Mouse (Mus musculus) hindbrain, embryonic 12.5 days (tissue): Measurements from ENCODE around the gene Sgce. TPM values are rescaled to one million over a fixed set of nuclear protein-coding genes. Genes with fewer than 3 reads are reported as not detected.
"Not testable (repeated sequence)": the region's sequence is repeated elsewhere in the genome, so short reads cannot be mapped to it uniquely, and the experiment has no call there.

Experiments
- ATAC-seq: fragments of 200-750 bp; cut with Nextera tagmentation; 2 replicates; pipeline ENCODE4 v1.8.0; 2017; ENCODE audit warnings: moderate TSS enrichment; ENCODE audit not compliant: low FRiP score
- H3K27ac ChIP-seq: fragments of 300-500 bp; sonication (generic); 2 replicates; pipeline ENCODE4 v1.5.1; 2016; ENCODE audit warnings: mild to moderate bottlenecking
- H3K27me3 ChIP-seq: fragments of 300-500 bp; sonication (generic); 2 replicates; pipeline ENCODE4 v1.6.1; 2016; ENCODE audit warnings: mild to moderate bottlenecking
- H3K36me3 ChIP-seq: fragments of 300-500 bp; sonication (generic); 2 replicates; pipeline ENCODE4 v1.6.1; 2016; ENCODE audit warnings: mild to moderate bottlenecking
- H3K4me1 ChIP-seq: fragments of 300-500 bp; sonication (generic); 2 replicates; pipeline ENCODE4 v1.6.1; 2016
- H3K4me2 ChIP-seq: fragments of 300-500 bp; sonication (generic); replicated peaks from 2 replicates; pipeline ENCODE4 v1.6.1; 2016; ENCODE audit warnings: mild to moderate bottlenecking
- H3K4me3 ChIP-seq: fragments of 300-500 bp; sonication (generic); 2 replicates; pipeline ENCODE4 v1.5.1; 2016; ENCODE audit warnings: mild to moderate bottlenecking
- H3K9ac ChIP-seq: fragments of 300-500 bp; sonication (generic); 2 replicates; pipeline ENCODE4 v1.6.1; 2016; ENCODE audit warnings: mild to moderate bottlenecking, moderate library complexity
- H3K9me3 ChIP-seq: fragments of 300-500 bp; sonication (generic); replicated peaks from 2 replicates; pipeline ENCODE4 v1.6.1; 2016; ENCODE audit warnings: mild to moderate bottlenecking
- WGBS: fragments of 180-500 bp; shearing (Covaris S2); methylation state at CpG from one replicate; pipeline ENCODE4 v1.1.7; 2016; 5-methylcytosine and 5-hydroxymethylcytosine counted together
- polyA plus RNA-seq: library from polyadenylated mRNA; unstranded; fragments of >200 nt; fragmentation: Nextera tagmentation; extraction: Ambion mirVana; gene quantifications from 2 replicates; pipeline ENCODE4 v1.2.1, GENCODE M21; 2016

Sgce gene
- 69.2 and 71.7 TPM in 2 replicates for polyA plus RNA-seq

DNA sequence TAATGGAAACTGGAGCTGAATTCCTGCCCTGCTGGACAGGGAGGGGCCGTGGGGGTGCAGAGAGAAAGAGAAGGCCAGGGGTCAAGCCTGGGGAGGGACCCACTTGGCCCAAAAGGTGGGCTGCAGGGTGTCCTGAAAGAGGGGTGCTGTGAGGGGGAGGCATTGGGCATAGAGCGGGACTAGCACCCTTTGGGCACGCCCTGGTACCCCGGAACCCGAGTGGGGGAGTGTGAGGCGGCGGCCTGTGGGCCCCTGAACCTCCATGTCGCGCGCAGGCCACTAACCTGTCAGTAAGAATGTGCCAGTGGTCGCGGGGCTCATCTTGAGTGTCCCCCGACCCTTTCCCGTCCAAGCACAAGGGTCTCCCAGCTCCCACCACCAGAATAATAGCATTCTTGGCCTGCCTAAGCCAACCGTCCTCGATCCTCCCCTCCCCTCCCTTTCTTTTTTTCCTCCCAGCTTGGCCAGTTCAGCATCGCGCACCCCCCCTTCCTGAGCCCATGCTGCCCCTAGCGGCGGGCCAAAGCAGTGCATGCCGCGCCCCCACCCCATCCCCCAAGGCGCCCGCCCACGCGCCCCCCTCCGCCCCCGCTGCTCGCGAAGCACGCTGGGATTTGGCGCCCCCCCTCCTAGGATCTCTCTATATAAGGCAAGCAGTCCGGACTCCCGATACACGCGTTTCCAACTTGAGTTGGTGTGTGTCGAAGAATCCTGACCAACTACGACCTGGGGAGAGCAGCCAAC is at the start of gene Sgce, which contains the start of gene Peg10:
Sgce (minus strand) TSS at position 512 of the 744 bp plus-strand sequence.
Peg10 (plus strand) TSS at position 611 of the 744 bp plus-strand sequence.
- no peaks in the 10 kb centered on the region for H3K36me3 ChIP-seq
- H3K4me2 ChIP-seq: peak within 1 kb of the TSS; percentile 53
- H3K27me3 ChIP-seq: no peaks in the 10 kb centered on the region
- WGBS: 47% methylated on average over 35 of the region's 38 CpGs
- peak; percentile 76 for ATAC-seq
- peak within 1 kb of the TSS; percentile 53 for H3K4me3 ChIP-seq
- 0 out of 2 replicates have a peak, but pooled peaks cover 3% of the 10 kb centered on the region for H3K4me1 ChIP-seq
- H3K9ac ChIP-seq: peak within 1 kb of the TSS; percentile 79
- peak within 1 kb of the TSS; percentile 83 for H3K27ac ChIP-seq
- H3K9me3 ChIP-seq: peaks cover 28% of the 10 kb centered on the region

- 91% methylated on average over 1 of the region's 1 CpGs for WGBS
- no peaks in the 10 kb centered on the region for H3K4me1 ChIP-seq
- no peak overlapping the region for H3K4me3 ChIP-seq
- H3K27me3 ChIP-seq: no peaks in the 10 kb centered on the region
- no peaks in the 10 kb centered on the region for H3K36me3 ChIP-seq
- no peak overlapping the region for H3K4me2 ChIP-seq
- no peak overlapping the region for H3K9ac ChIP-seq
- no peak overlapping the region for H3K27ac ChIP-seq
- H3K9me3 ChIP-seq: no peaks in the 10 kb centered on the region
- no peak for ATAC-seq
Measured at GRCm38 (mm10) chr6:4796281-4796680, 49.3 kb upstream of the Sgce start.

- peak; percentile 100 for ATAC-seq
- WGBS: 49% methylated on average over 2 of the region's 2 CpGs
- Histone ChIP-seq H3K27ac (no peak overlapping the region), H3K4me1 (no peaks in the 10 kb centered on the region), H3K4me2 (no peak overlapping the region), H3K4me3 (no peak overlapping the region), H3K36me3 (0 out of 2 replicates have a peak, but pooled peaks cover 3% of the 10 kb centered on the region), H3K9me3 (no peaks in the 10 kb centered on the region), H3K9ac (no peak overlapping the region), H3K27me3 (no peaks in the 10 kb centered on the region)
Measured at GRCm38 (mm10) chr6:4762252-4762651, 15.2 kb upstream of the Sgce start.

DNA sequence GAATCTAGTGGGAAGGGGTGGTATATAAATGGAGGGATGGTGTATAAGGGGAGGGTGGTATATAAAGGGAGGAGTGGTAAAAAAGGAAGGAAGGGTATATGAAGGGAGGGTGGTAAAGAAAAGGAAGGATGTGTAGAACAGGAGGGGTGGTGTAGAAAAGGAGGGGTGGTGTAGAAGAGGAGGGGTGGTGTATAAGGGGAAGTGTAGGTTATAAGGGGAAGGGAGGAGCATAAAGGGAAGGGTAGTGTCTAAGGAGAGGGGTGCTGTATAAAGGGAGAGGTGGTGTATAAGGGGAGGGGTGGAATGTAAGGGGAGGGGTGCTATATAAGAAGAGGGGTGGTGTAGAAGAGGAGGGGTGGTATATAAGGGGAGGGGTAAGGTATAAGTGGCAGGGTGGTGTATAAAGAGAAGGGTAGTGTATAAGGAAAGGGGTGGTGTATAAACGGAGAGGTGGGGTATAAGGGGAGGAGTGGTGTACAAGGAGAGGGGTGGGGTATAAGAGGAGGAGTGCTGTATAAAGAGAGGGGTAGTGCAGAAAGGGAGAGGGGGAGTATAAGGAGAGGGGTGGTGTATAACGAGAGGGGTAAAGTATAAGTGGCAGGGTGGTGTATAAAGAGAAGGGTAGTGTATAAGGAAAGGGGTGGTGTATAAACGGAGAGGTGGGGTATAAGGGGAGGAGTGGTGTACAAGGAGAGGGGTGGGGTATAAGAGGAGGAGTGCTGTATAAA is 14.6 kb upstream of the Sgce start:
- not testable (repeated sequence) for H3K27ac ChIP-seq, H3K4me2 ChIP-seq, H3K36me3 ChIP-seq, H3K27me3 ChIP-seq, H3K4me1 ChIP-seq, H3K4me3 ChIP-seq, H3K9me3 ChIP-seq, ATAC-seq, H3K9ac ChIP-seq
- WGBS: 37% methylated on average over 3 of the region's 3 CpGs

DNA sequence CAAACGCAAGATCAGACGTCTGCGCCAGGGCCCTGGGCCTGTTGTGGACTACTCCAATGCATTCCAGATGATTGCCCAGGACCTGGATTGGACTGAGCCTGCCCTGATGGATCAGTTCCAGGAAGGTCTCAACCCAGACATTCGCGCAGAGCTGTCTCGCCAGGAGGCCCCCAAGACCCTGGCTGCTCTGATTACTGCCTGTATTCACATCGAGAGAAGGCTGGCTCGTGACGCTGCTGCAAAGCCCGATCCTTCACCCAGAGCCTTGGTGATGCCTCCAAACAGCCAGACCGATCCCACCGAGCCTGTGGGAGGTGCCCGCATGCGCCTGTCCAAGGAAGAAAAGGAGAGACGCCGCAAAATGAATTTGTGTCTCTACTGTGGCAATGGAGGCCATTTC is 7.9 kb upstream of the Sgce start:
- no peak overlapping the region for H3K27ac ChIP-seq
- peaks cover 19% of the 10 kb centered on the region for H3K9me3 ChIP-seq
- H3K4me1 ChIP-seq: no peaks in the 10 kb centered on the region
- no peak overlapping the region for H3K4me3 ChIP-seq
- 96% methylated on average over 16 of the region's 16 CpGs for WGBS
- no peak overlapping the region for H3K9ac ChIP-seq
- H3K27me3 ChIP-seq: no peaks in the 10 kb centered on the region
- no peak overlapping the region for H3K4me2 ChIP-seq
- peaks cover 31% of the 10 kb centered on the region for H3K36me3 ChIP-seq
- ATAC-seq: no peak

DNA sequence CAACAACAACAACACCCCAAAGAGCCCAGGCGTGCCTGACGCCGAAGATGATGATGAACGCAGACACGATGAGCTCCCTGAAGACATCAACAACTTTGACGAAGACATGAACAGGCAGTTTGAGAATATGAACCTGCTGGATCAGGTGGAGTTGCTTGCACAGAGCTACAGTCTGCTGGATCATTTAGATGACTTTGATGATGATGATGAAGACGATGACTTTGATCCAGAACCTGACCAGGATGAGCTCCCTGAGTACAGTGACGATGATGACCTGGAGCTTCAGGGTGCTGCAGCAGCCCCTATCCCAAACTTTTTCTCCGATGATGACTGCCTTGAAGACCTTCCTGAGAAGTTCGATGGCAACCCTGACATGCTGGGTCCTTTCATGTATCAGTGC is 7.3 kb upstream of the Sgce start:
- H3K4me3 ChIP-seq: no peak overlapping the region
- no peak overlapping the region for H3K9ac ChIP-seq
- H3K27ac ChIP-seq: no peak overlapping the region
- H3K4me1 ChIP-seq: no peaks in the 10 kb centered on the region
- 94% methylated on average over 10 of the region's 10 CpGs for WGBS
- no peak overlapping the region for H3K4me2 ChIP-seq
- H3K36me3 ChIP-seq: peaks cover 31% of the 10 kb centered on the region
- H3K9me3 ChIP-seq: peaks cover 19% of the 10 kb centered on the region
- no peak for ATAC-seq
- H3K27me3 ChIP-seq: no peaks in the 10 kb centered on the region

GRCm38 (mm10) chr6:4751355-4751754 is 4.3 kb upstream of the Sgce start:
- H3K36me3 ChIP-seq: peaks cover 22% of the 10 kb centered on the region
- H3K4me3 ChIP-seq: no peak overlapping the region
- no peak overlapping the region for H3K9ac ChIP-seq
- no peak for ATAC-seq
- H3K27ac ChIP-seq: no peak overlapping the region
- 78% methylated on average over 4 of the region's 4 CpGs for WGBS
- H3K4me2 ChIP-seq: no peak overlapping the region
- H3K9me3 ChIP-seq: peaks cover 46% of the 10 kb centered on the region
- H3K27me3 ChIP-seq: no peaks in the 10 kb centered on the region
- H3K4me1 ChIP-seq: no peaks in the 10 kb centered on the region

DNA sequence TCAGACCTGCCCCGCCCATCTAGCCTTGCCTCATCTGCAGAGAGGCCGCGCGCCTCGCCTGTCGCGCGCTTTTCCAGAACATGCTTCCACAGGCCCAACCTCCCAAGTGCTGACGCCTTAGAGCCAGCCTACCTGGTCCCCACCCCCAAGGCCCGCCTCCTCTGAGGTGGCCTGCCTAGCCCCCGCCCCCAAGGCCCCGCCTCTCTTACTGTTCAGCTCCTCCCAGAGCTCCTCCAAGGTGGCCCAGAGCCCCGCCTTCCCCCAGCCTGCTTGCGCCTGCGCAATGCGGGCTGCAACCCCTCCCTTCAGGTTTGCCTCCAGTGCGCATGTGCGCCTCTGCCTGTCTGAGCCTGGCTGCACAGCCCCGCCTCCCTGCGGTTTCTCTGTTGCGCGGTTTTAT is 2.1 kb upstream of the Sgce start:
- H3K36me3 ChIP-seq: 0 out of 2 replicates have a peak, but pooled peaks cover 4% of the 10 kb centered on the region
- H3K4me2 ChIP-seq: peak overlapping the region; percentile 53
- H3K4me1 ChIP-seq: no peaks in the 10 kb centered on the region
- 55% methylated on average over 22 of the region's 22 CpGs for WGBS
- peak; percentile 93 for ATAC-seq
- H3K4me3 ChIP-seq: peak overlapping the region; percentile 53
- H3K27ac ChIP-seq: 0 out of 2 replicates have a peak overlapping the region, but pooled peaks have one; percentile 17
- peaks cover 30% of the 10 kb centered on the region for H3K9me3 ChIP-seq
- H3K27me3 ChIP-seq: no peaks in the 10 kb centered on the region
- no peak overlapping the region for H3K9ac ChIP-seq

DNA sequence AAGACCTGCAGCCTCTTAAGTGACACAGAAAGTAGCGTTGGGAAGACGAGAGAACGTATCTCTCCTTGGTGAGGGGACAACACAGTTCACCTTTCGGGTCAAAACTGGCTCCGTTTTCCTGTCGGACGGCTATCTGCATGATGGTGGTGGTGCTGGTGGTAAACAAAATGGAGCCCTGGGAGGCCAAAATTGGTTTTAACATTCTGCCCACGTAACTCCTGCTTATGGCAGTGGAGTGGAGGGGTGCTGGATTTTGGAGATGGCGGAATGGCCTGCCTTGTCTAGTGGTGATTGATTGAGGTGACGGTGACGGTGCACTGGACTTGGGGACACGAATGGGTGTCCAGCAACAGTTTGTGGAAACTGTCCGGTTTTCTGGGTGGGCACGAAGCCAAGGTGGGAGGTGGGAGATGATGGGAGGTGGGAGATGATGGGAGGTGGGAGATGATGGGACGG is 1.5 kb upstream of the Sgce start:
- WGBS: 42% methylated on average over 15 of the region's 15 CpGs

GRCm38 (mm10) chr6:4747677-4748505 is 884 bp upstream of the Sgce start:
- Histone ChIP-seq H3K4me1 (0 out of 2 replicates have a peak, but pooled peaks cover 2% of the 10 kb centered on the region), H3K9me3 (peaks cover 28% of the 10 kb centered on the region), H3K9ac (peak overlapping the region; percentile 29), H3K4me3 (peak overlapping the region; percentile 53), H3K36me3 (no peaks in the 10 kb centered on the region), H3K27me3 (no peaks in the 10 kb centered on the region), H3K4me2 (peak overlapping the region; percentile 53), H3K27ac (peak overlapping the region; percentile 52)
- WGBS: 56% methylated on average over 71 of the region's 71 CpGs
- 0 out of 2 replicates have a peak, but pooled peaks have one; percentile 33 for ATAC-seq

More for the DNA sequence above, 1.5 kb upstream of the Sgce start:
- H3K4me1 ChIP-seq: no peaks in the 10 kb centered on the region
- peak overlapping the region; percentile 10; the same call in 1 of the 2 replicates for H3K9ac ChIP-seq
- H3K4me2 ChIP-seq: peak overlapping the region; percentile 53
- no peaks in the 10 kb centered on the region for H3K36me3 ChIP-seq
- peak overlapping the region; percentile 52; the same call in 1 of the 2 replicates for H3K27ac ChIP-seq
- no peaks in the 10 kb centered on the region for H3K27me3 ChIP-seq
- peaks cover 28% of the 10 kb centered on the region for H3K9me3 ChIP-seq
- H3K4me3 ChIP-seq: peak overlapping the region; percentile 53
- peak; percentile 59 for ATAC-seq

DNA sequence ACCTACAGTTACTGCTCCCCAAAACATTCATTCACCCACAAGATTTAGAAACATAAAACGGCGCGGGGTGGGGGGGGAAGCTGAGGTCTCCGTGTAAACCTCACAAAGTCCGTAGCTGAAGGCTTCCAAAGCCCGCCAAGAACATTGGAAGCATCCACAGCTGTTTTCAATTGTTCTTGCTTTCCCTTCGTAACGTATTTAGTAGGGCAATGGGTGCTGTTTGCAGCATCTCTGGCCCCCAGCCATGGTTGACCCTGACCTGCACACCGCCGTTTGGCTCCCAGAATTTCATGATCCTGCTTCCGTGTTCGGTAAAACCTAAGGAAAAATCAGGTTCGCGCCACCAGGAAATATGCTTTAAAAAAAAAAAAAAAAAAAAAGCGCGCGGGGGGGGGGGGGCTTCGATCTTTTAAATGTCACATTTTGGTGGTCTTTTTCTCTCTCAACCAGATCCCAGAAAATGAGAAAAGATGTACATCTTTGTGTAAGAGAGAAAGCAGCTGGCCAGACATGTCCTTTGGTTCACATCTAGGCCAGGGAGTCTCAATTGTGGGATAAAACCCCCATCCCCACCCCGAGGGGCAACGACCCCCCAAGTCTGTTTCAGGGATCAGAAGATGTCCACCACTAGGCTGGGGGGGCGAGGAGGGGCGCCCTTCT is 841 bp downstream of the Sgce start:
- peaks cover 6% of the 10 kb centered on the region for H3K4me1 ChIP-seq
- H3K36me3 ChIP-seq: no peaks in the 10 kb centered on the region
- peak overlapping the region; percentile 79 for H3K9ac ChIP-seq
- no peak for ATAC-seq
- H3K9me3 ChIP-seq: peaks cover 28% of the 10 kb centered on the region
- peak overlapping the region; percentile 53 for H3K4me2 ChIP-seq
- no peaks in the 10 kb centered on the region for H3K27me3 ChIP-seq
- H3K4me3 ChIP-seq: peak overlapping the region; percentile 53
- H3K27ac ChIP-seq: peak overlapping the region; percentile 83
- 47% methylated on average over 22 of the region's 22 CpGs for WGBS
